In the genomic region with DNA sequence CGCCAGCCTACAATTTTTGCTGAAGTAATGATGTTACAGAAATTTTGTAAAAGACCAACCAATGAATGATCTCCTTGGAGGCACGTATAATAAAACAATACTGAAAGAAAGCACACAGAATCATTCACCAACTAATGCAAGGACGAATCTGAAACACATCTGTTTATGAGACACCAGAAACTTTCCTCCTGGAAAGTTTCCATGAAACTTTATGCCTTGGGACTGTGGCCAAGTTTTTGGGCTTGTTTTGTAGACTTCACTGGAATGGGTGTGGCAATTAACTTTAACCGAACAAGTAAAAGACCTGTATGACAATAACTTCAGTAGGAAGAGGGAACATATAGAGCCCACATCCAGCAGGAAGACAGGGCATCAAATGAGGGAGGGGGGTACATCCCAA, we compare ENCODE assay signal across 27 mouse cellular contexts.
"Had no signal": no experiment of that assay in that cellular context is flagged by ENCODE, and none has a peak within 500 bp of the region (broad histone marks: within the 10 kb centered on the region; RNA-seq: fewer than 3 reads in every experiment).

No protein-coding gene starts in this region.

- H3K9me3 ChIP-seq: heart, embryonic 13.5 days; heart, embryonic 15.5 days; hindbrain, embryonic 10.5 days; hindbrain, embryonic 12.5 days; intestine, embryonic 15.5 days; limb, embryonic 12.5 days; limb, embryonic 15.5 days; liver, embryonic 12.5 days had no signal

- H3K27ac ChIP-seq: heart, adult 2 months; heart, embryonic 13.5 days; heart, embryonic 15.5 days; hindbrain, embryonic 10.5 days; hindbrain, embryonic 12.5 days; hindbrain, embryonic 14.5 days; intestine, embryonic 15.5 days; limb, embryonic 12.5 days; limb, embryonic 15.5 days; liver, embryonic 12.5 days had no signal

- H3K4me3 ChIP-seq: heart, adult 2 months; heart, embryonic 13.5 days; heart, embryonic 15.5 days; hindbrain, embryonic 10.5 days; hindbrain, embryonic 12.5 days; intestine, embryonic 15.5 days; limb, embryonic 12.5 days; limb, embryonic 15.5 days; liver, embryonic 12.5 days had no signal

- H3K4me2 ChIP-seq: heart, embryonic 11.5 days; heart, embryonic 13.5 days; heart, embryonic 15.5 days; hindbrain, embryonic 12.5 days; hindbrain, embryonic 14.5 days; intestine, embryonic 15.5 days; limb, embryonic 12.5 days; limb, embryonic 15.5 days; liver, embryonic 12.5 days had no signal

- DNase-seq: gastrocnemius, postnatal 14 days; gastrocnemius, postnatal 36 days; heart, adult 11 months; heart, adult 2 months; heart, postnatal 14 days; heart, postnatal 36 days; kidney, adult 18-20 months; kidney, adult 8-10 months; kidney, postnatal 10 days; kidney, postnatal 25 days; kidney, postnatal 4 days; layer of hippocampus, adult 9-11 months; layer of hippocampus, postnatal 36 days; left cerebral cortex, postnatal 4 days had no signal

- H3K27me3 ChIP-seq: heart, embryonic 13.5 days; heart, embryonic 15.5 days; hindbrain, embryonic 12.5 days; intestine, embryonic 15.5 days; limb, embryonic 12.5 days; limb, embryonic 15.5 days; liver, embryonic 12.5 days had no signal

- H3K4me1 ChIP-seq: heart, embryonic 13.5 days; heart, embryonic 15.5 days; hindbrain, embryonic 10.5 days; hindbrain, embryonic 12.5 days; intestine, embryonic 15.5 days; limb, embryonic 12.5 days; limb, embryonic 15.5 days; liver, embryonic 12.5 days had no signal

- H3K9ac ChIP-seq: heart, embryonic 13.5 days; heart, embryonic 15.5 days; hindbrain, embryonic 12.5 days; hindbrain, embryonic 14.5 days; intestine, embryonic 15.5 days; limb, embryonic 12.5 days; limb, embryonic 15.5 days; liver, embryonic 12.5 days had no signal

- H3K36me3 ChIP-seq: heart, embryonic 13.5 days; heart, embryonic 15.5 days; hindbrain, embryonic 10.5 days; hindbrain, embryonic 12.5 days; intestine, embryonic 15.5 days; limb, embryonic 12.5 days; limb, embryonic 15.5 days; liver, embryonic 12.5 days had no signal

- ATAC-seq: hindbrain, embryonic 16.5 days; inflammation-experienced regulatory T-cells, adult 6 months; intestine, embryonic 15.5 days; intestine, postnatal 0 days; liver, embryonic 12.5 days had no signal
